Mouse (Mus musculus) myocyte (in vitro differentiated cells): Measurements from ENCODE around the gene Ccser1.

Experiments used
- CEBPB ChIP-seq: IDR thresholded peaks from 2 replicates; pipeline ENCODE4 v1.6.1; 2011; ENCODE audit warnings: mild to moderate bottlenecking, moderate library complexity; ENCODE audit not compliant: poor library complexity, insufficient read depth, severe bottlenecking
- E2F4 ChIP-seq: IDR thresholded peaks from one replicate; pipeline ENCODE4 v1.6.1; 2011; ENCODE audit warnings: mild to moderate bottlenecking, control low read depth, moderate library complexity; ENCODE audit not compliant: insufficient read depth
- MAX ChIP-seq: IDR thresholded peaks from one replicate; pipeline ENCODE4 v1.6.1; 2011; ENCODE audit warnings: low read depth, mild to moderate bottlenecking, control low read depth
- MYOD1 ChIP-seq, 3 experiments: IDR thresholded peaks; one replicate each; pipeline ENCODE4 v1.6.1; 2011; ENCODE audit warnings: control low read depth in 2 of 3, low read depth in 2 of 3, mild to moderate bottlenecking in 2 of 3, moderate library complexity in 1 of 3; ENCODE audit not compliant: insufficient read length in 2 of 3, control insufficient read depth in 1 of 3
- MYOG ChIP-seq, 3 experiments: IDR thresholded peaks; one replicate each; pipeline ENCODE4 v1.6.1; 2011; ENCODE audit warnings: control low read depth in 2 of 3, low read depth in 2 of 3, mild to moderate bottlenecking in 2 of 3; ENCODE audit not compliant: insufficient read length in 2 of 3, control insufficient read depth in 1 of 3, insufficient read depth in 1 of 3
- POLR2A ChIP-seq: IDR thresholded peaks from one replicate; pipeline ENCODE4 v1.6.1; 2011; ENCODE audit warnings: low read depth, mild to moderate bottlenecking, control low read depth, moderate library complexity; ENCODE audit not compliant: insufficient read length
- POLR2AphosphoS2 ChIP-seq: IDR thresholded peaks from one replicate; pipeline ENCODE4 v1.6.1; 2011; ENCODE audit warnings: low read depth, control low read depth; ENCODE audit not compliant: insufficient read length
- REST ChIP-seq: IDR thresholded peaks from one replicate; pipeline ENCODE4 v1.6.1; 2011; ENCODE audit warnings: mild to moderate bottlenecking, control low read depth, moderate library complexity; ENCODE audit not compliant: insufficient read depth, insufficient read length
- SRF ChIP-seq: IDR thresholded peaks from one replicate; pipeline ENCODE4 v1.6.1; 2011; ENCODE audit warnings: low read depth; ENCODE audit not compliant: control insufficient read depth, insufficient read length
- TCF12 ChIP-seq: IDR thresholded peaks from one replicate; pipeline ENCODE4 v1.6.1; 2011; ENCODE audit warnings: mild to moderate bottlenecking, control low read depth; ENCODE audit not compliant: poor library complexity, insufficient read depth, severe bottlenecking
- TCF3 ChIP-seq: IDR thresholded peaks from one replicate; pipeline ENCODE4 v1.6.1; 2011; ENCODE audit warnings: low read depth, control low read depth; ENCODE audit not compliant: insufficient read length
- USF1 ChIP-seq: IDR thresholded peaks from one replicate; pipeline ENCODE4 v1.6.1; 2011; ENCODE audit warnings: low read depth, mild to moderate bottlenecking, control low read depth, moderate library complexity

GRCm38 (mm10) chr6:61581696-61582095 is 401.6 kb downstream of the Ccser1 start:
- TF ChIP-seq POLR2AphosphoS2 (no peak), E2F4 (no peak), TCF3 (no peak), SRF (no peak), POLR2A (no peak), REST (no peak), TCF12 (no peak), MYOG (IDR thresholded peaks at IDR 0.05; ENCODE audit: control insufficient read depth in 1 of 3, insufficient read depth in 1 of 3, insufficient read length in 2 of 3, low read depth in 2 of 3) (no peak), MAX (no peak), USF1 (no peak), CEBPB (no peak), MYOD1 (IDR thresholded peaks at IDR 0.05; ENCODE audit: control insufficient read depth in 1 of 3, insufficient read length in 2 of 3, low read depth in 2 of 3) (no peak)
